Mouse (Mus musculus) midbrain, embryonic 15.5 days (tissue): Measurements from ENCODE around the gene Tspoap1. TPM values are rescaled to one million over a fixed set of nuclear protein-coding genes. Genes with fewer than 3 reads are reported as not detected.

Experiments
- ATAC-seq: fragments of 200-750 bp; cut with Nextera tagmentation; replicated peaks from 2 replicates; pipeline ENCODE4 v1.8.0; 2017; ENCODE audit warnings: moderate TSS enrichment
- H3K27ac ChIP-seq: fragments of 300-500 bp; sonication (generic); 2 replicates; pipeline ENCODE4 v1.5.1; 2015; ENCODE audit warnings: mild to moderate bottlenecking, inconsistent platforms
- H3K27me3 ChIP-seq: fragments of 300-500 bp; sonication (generic); replicated peaks from 2 replicates; pipeline ENCODE4 v1.6.1; 2015; ENCODE audit warnings: inconsistent platforms
- H3K36me3 ChIP-seq: fragments of 300-500 bp; sonication (generic); replicated peaks from 2 replicates; pipeline ENCODE4 v1.6.1; 2015; ENCODE audit warnings: inconsistent platforms
- H3K4me1 ChIP-seq: fragments of 300-500 bp; sonication (generic); 2 replicates; pipeline ENCODE4 v1.6.1; 2015; ENCODE audit warnings: inconsistent platforms
- H3K4me2 ChIP-seq: fragments of 300-500 bp; sonication (generic); 2 replicates; pipeline ENCODE4 v1.6.1; 2015; ENCODE audit warnings: inconsistent platforms, mild to moderate bottlenecking, moderate library complexity
- H3K4me3 ChIP-seq: fragments of 300-500 bp; sonication (generic); 2 replicates; pipeline ENCODE4 v1.5.1; 2015; ENCODE audit warnings: mild to moderate bottlenecking, inconsistent platforms
- H3K9ac ChIP-seq: fragments of 300-500 bp; sonication (generic); 2 replicates; pipeline ENCODE4 v1.6.1; 2015; ENCODE audit warnings: mild to moderate bottlenecking, inconsistent platforms
- H3K9me3 ChIP-seq: fragments of 300-500 bp; sonication (generic); 2 replicates; pipeline ENCODE4 v1.6.1; 2016; ENCODE audit warnings: inconsistent platforms
- WGBS: fragments of 180-500 bp; shearing (Covaris S2); methylation state at CpG from one replicate; pipeline ENCODE4 v1.1.7; 2015; ENCODE audit warnings: mixed read lengths; 5-methylcytosine and 5-hydroxymethylcytosine counted together
- polyA plus RNA-seq: library from polyadenylated mRNA; unstranded; fragments of >200 nt; fragmentation: Nextera tagmentation; extraction: Ambion mirVana; gene quantifications from 2 replicates; pipeline ENCODE4 v1.2.1, GENCODE M21; 2015

Tspoap1 gene
- polyA plus RNA-seq, result 65.8 and 72.5 TPM in 2 replicates

GRCm38 (mm10) chr11:87760301-87761081 lies at the start of gene Tspoap1:
TSS of gene Tspoap1 (plus strand) at chr11:87760541.
- H3K4me1 ChIP-seq, result peaks cover 51% of the 10 kb centered on the region
- 3% methylated on average over 23 of the region's 23 CpGs for WGBS
- peak; percentile 86 for ATAC-seq

DNA sequence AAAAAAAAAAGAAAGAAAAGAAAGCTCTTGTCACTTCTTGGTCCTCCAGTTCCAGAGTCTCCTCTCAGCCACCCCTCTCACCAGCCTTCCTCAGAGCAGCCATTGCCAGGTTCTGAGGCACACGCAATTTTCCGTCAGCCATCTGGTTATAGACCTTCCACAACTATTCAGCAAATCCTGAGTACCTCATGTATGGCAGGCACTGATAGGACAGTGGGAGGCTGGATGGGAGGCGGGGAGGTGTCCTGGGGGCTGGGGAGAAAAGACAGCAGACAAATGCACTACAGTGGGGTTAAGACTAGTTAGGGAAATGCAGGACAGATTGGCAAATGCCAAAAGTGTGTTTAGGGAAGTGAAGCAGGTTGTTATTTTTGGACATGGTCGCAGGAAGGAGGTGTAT lies 48.2 kb upstream of the Tspoap1 start:
- Histone ChIP-seq H3K4me1 (peaks cover 4% of the 10 kb centered on the region; the same call in 1 of the 2 replicates), H3K27me3 (peaks cover 6% of the 10 kb centered on the region; the same call in 1 of the 2 replicates), H3K9ac (no peak overlapping the region), H3K4me3 (no peak overlapping the region), H3K9me3 (no peaks in the 10 kb centered on the region), H3K36me3 (no peaks in the 10 kb centered on the region), H3K4me2 (no peak overlapping the region), H3K27ac (no peak overlapping the region)
- ATAC-seq, result no peak
- WGBS, result 80% methylated on average over 4 of the region's 4 CpGs

More at GRCm38 (mm10) chr11:87760301-87761081, at the start of gene Tspoap1:
- H3K36me3 ChIP-seq, result no peaks in the 10 kb centered on the region
- H3K4me3 ChIP-seq, result peak within 1 kb of the TSS; percentile 63
- H3K4me2 ChIP-seq, result peak within 1 kb of the TSS; percentile 91
- peak within 1 kb of the TSS; percentile 95 for H3K27ac ChIP-seq
- no peaks in the 10 kb centered on the region for H3K9me3 ChIP-seq
- peak within 1 kb of the TSS; percentile 74 for H3K9ac ChIP-seq
- no peaks in the 10 kb centered on the region for H3K27me3 ChIP-seq

GRCm38 (mm10) chr11:87715999-87716398 lies 44.3 kb upstream of the Tspoap1 start:
- 91% methylated on average over 4 of the region's 4 CpGs for WGBS
- H3K9ac ChIP-seq, result no peak overlapping the region
- H3K27ac ChIP-seq, result no peak overlapping the region
- no peak overlapping the region for H3K4me3 ChIP-seq
- no peak overlapping the region for H3K4me2 ChIP-seq
- no peaks in the 10 kb centered on the region for H3K4me1 ChIP-seq
- H3K36me3 ChIP-seq, result no peaks in the 10 kb centered on the region
- no peak for ATAC-seq
- no peaks in the 10 kb centered on the region for H3K9me3 ChIP-seq
- no peaks in the 10 kb centered on the region for H3K27me3 ChIP-seq

DNA sequence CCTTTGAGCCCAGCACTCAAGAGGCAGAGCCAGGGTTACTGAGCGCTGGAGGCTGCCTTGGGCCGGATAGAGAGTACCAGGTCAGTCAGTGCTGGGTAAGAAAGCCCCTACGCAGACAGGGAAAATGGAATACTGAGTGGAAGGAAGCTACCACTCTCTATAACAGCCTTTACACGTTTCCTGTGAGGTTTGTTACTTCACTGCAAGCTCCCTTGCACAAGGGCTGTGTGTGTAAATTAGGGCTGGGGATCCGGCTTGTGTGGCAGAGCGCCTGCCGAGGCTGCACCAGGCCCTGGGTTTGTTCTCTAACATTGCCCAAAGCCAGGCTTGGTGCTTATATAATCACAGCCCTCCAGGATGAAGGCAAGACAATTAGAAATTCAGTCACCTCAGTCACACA lies 40.8 kb upstream of the Tspoap1 start:
- no peaks in the 10 kb centered on the region for H3K9me3 ChIP-seq
- H3K27me3 ChIP-seq, result no peaks in the 10 kb centered on the region
- no peak overlapping the region for H3K4me2 ChIP-seq
- no peak overlapping the region for H3K27ac ChIP-seq
- no peak overlapping the region for H3K9ac ChIP-seq
- ATAC-seq, result no peak
- no peaks in the 10 kb centered on the region for H3K4me1 ChIP-seq
- no peaks in the 10 kb centered on the region for H3K36me3 ChIP-seq
- 44% methylated on average over 7 of the region's 7 CpGs for WGBS
- no peak overlapping the region for H3K4me3 ChIP-seq

DNA sequence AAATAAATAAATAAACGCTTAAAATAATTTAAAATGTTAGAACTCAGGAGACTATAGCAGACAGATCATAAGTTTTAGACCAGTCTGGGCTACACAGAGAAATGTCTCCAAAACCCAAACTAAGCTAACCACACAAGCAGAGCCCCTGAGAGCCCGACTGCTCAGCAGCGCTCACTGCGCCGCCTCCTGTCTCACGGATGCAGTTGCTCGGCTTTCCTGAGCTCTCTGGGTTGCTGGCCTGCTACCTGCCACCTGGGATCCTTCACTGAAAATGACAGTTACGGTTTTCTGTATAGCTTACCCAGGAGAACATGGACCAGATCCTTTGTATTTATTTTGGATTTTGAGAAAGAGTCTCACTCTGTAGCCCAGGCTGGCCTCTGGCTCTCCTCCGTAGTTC lies 40.0 kb upstream of the Tspoap1 start:
- WGBS, result 55% methylated on average over 9 of the region's 9 CpGs
- ATAC-seq, result no peak
- H3K9ac ChIP-seq, result no peak overlapping the region
- no peak overlapping the region for H3K4me2 ChIP-seq
- no peaks in the 10 kb centered on the region for H3K36me3 ChIP-seq
- no peak overlapping the region for H3K4me3 ChIP-seq
- H3K27ac ChIP-seq, result no peak overlapping the region
- H3K4me1 ChIP-seq, result no peaks in the 10 kb centered on the region
- H3K27me3 ChIP-seq, result no peaks in the 10 kb centered on the region
- H3K9me3 ChIP-seq, result no peaks in the 10 kb centered on the region

GRCm38 (mm10) chr11:87720839-87721238 lies 39.5 kb upstream of the Tspoap1 start:
- WGBS, result 75% methylated on average over 9 of the region's 9 CpGs
- Histone ChIP-seq H3K36me3 (no peaks in the 10 kb centered on the region), H3K4me1 (peaks cover 1% of the 10 kb centered on the region), H3K4me2 (no peak overlapping the region), H3K27ac (no peak overlapping the region), H3K9me3 (no peaks in the 10 kb centered on the region), H3K4me3 (no peak overlapping the region), H3K27me3 (no peaks in the 10 kb centered on the region), H3K9ac (no peak overlapping the region)
- no peak for ATAC-seq

GRCm38 (mm10) chr11:87722168-87722567 lies 38.2 kb upstream of the Tspoap1 start:
- H3K9me3 ChIP-seq, result no peaks in the 10 kb centered on the region
- WGBS, result 82% methylated on average over 3 of the region's 3 CpGs
- no peaks in the 10 kb centered on the region for H3K27me3 ChIP-seq
- H3K4me3 ChIP-seq, result no peak overlapping the region
- H3K9ac ChIP-seq, result no peak overlapping the region
- ATAC-seq, result no peak
- H3K36me3 ChIP-seq, result no peaks in the 10 kb centered on the region
- H3K4me2 ChIP-seq, result no peak overlapping the region
- no peak overlapping the region for H3K27ac ChIP-seq
- peaks cover 5% of the 10 kb centered on the region for H3K4me1 ChIP-seq

DNA sequence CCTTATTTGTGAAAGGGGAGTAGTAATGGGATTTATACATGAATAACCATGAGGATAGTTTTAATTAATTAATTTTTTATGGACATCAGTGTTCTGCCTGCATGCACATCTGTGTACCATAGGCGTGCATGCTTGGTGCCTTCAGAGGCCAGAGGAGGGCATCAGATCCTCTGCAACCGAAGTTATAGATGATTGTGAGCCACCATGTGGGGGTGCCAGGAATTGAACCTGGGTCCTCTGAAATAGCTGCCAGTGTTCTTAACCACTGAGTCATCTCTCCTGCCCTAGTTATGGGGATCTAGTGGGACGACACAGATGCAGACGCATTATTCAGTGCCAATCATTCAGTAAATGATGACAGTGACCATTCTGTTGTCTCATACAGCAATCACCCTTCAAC lies 37.5 kb upstream of the Tspoap1 start:
- H3K27me3 ChIP-seq, result no peaks in the 10 kb centered on the region
- no peak overlapping the region for H3K27ac ChIP-seq
- ATAC-seq, result no peak
- no peaks in the 10 kb centered on the region for H3K36me3 ChIP-seq
- WGBS, result 88% methylated on average over 4 of the region's 4 CpGs
- no peak overlapping the region for H3K4me2 ChIP-seq
- H3K9ac ChIP-seq, result no peak overlapping the region
- no peaks in the 10 kb centered on the region for H3K9me3 ChIP-seq
- peaks cover 5% of the 10 kb centered on the region for H3K4me1 ChIP-seq
- no peak overlapping the region for H3K4me3 ChIP-seq

GRCm38 (mm10) chr11:87725515-87725914 lies 34.8 kb upstream of the Tspoap1 start:
- Histone ChIP-seq H3K9me3 (no peaks in the 10 kb centered on the region), H3K36me3 (no peaks in the 10 kb centered on the region), H3K4me1 (peaks cover 5% of the 10 kb centered on the region), H3K9ac (no peak overlapping the region), H3K4me3 (no peak overlapping the region), H3K27me3 (no peaks in the 10 kb centered on the region), H3K4me2 (no peak overlapping the region), H3K27ac (no peak overlapping the region)
- ATAC-seq, result no peak

DNA sequence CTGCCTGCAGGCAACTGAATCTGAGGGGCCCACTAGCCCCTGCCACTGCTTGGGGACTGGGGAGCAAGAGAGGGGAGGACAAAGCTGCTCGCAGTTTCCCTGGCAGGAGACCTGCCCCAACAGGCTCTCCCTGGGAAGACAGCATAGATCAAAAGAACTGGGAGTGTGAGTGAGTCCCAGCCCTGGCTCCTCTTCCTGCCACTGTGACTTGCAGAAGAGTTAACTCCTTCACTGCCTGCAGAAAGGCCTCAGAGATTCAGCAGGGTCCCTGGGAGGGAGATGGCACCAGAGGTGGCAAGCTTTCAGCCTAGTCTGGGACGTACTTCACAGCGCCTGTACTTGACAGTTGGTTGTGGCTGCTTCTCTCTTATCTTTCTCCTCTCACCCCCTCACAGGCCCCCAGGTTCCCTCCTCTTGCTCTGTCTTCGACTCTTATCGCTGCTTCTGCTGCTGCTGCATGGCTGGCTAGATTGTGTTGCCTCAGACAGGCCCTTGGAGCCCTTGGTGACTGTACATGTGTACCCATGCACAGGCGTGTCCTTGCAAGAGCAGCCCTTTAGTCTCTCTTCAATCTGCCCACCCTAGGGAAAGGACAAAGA lies 34.3 kb upstream of the Tspoap1 start:
- no peak overlapping the region for H3K4me2 ChIP-seq
- H3K4me1 ChIP-seq, result peaks cover 5% of the 10 kb centered on the region
- H3K9ac ChIP-seq, result no peak overlapping the region
- ATAC-seq, result no peak
- WGBS, result 33% methylated on average over 6 of the region's 6 CpGs
- no peaks in the 10 kb centered on the region for H3K9me3 ChIP-seq
- H3K27ac ChIP-seq, result no peak overlapping the region
- H3K27me3 ChIP-seq, result no peaks in the 10 kb centered on the region
- H3K4me3 ChIP-seq, result no peak overlapping the region
- H3K36me3 ChIP-seq, result no peaks in the 10 kb centered on the region

DNA sequence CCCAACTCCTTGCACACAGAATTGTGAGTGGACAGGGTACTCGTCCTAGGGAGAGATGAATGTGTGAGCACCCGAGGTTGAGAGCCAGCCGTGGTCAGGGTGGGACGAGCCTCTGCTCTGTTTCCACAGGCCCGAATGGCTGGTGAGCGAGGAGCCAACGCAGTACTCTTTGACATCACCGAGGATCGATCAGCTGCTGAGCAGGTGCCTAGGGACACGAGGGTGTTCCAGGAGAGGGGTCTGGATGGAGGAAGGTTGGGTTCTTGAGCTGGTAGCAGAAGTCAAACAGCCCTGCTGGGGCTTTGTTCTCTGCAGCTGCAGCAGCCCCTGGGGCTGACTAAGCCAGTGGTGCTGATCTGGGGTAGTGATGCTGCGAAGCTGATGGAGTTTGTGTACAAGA lies 33.3 kb upstream of the Tspoap1 start:
- 63% methylated on average over 11 of the region's 11 CpGs for WGBS
- Histone ChIP-seq H3K9ac (no peak overlapping the region), H3K36me3 (no peaks in the 10 kb centered on the region), H3K4me3 (no peak overlapping the region), H3K9me3 (no peaks in the 10 kb centered on the region), H3K4me1 (peaks cover 5% of the 10 kb centered on the region), H3K27ac (no peak overlapping the region), H3K4me2 (no peak overlapping the region), H3K27me3 (no peaks in the 10 kb centered on the region)
- ATAC-seq, result no peak

- no peaks in the 10 kb centered on the region for H3K9me3 ChIP-seq
- no peak overlapping the region for H3K4me2 ChIP-seq
- H3K4me3 ChIP-seq, result no peak overlapping the region
- H3K9ac ChIP-seq, result no peak overlapping the region
- no peaks in the 10 kb centered on the region for H3K36me3 ChIP-seq
- no peaks in the 10 kb centered on the region for H3K27me3 ChIP-seq
- WGBS, result 66% methylated on average over 4 of the region's 4 CpGs
- no peak overlapping the region for H3K27ac ChIP-seq
- ATAC-seq, result no peak
- peaks cover 5% of the 10 kb centered on the region for H3K4me1 ChIP-seq
Measured at GRCm38 (mm10) chr11:87727471-87727870, 32.9 kb upstream of the Tspoap1 start.
